Mouse (Mus musculus) cerebral cortex, adult 2 months (tissue): ENCODE measurements around the gene Akap2.

ENCODE experiments used
- WGBS: fragments of 180-500 bp; shearing (Covaris S2); methylation state at CpG from one replicate; pipeline ENCODE4 v1.1.7; 2018; 5-methylcytosine and 5-hydroxymethylcytosine counted together

The Akap2 gene

GRCm38 (mm10) chr4:57837089-57837488, 119.6 kb downstream of the Akap2 start:
- 84% methylated on average over 9 of the region's 9 CpGs for WGBS

GRCm38 (mm10) chr4:57839343-57839742, 121.9 kb downstream of the Akap2 start:
- WGBS = 82% methylated on average over 4 of the region's 4 CpGs

- WGBS = 38% methylated on average over 1 of the region's 1 CpGs
These were observed 124.5 kb downstream of the Akap2 start for GRCm38 (mm10) chr4:57841911-57842310.

- 78% methylated on average over 11 of the region's 11 CpGs for WGBS
These were observed 125.2 kb downstream of the Akap2 start for GRCm38 (mm10) chr4:57842472-57843305.

GRCm38 (mm10) chr4:57845031-57845431, 127.6 kb downstream of the Akap2 start:
- WGBS = 44% methylated on average over 10 of the region's 10 CpGs

GRCm38 (mm10) chr4:57845541-57846210, 128.2 kb downstream of the Akap2 start:
- WGBS = 61% methylated on average over 12 of the region's 12 CpGs

- WGBS = 66% methylated on average over 12 of the region's 12 CpGs
These were observed 129.0 kb downstream of the Akap2 start for GRCm38 (mm10) chr4:57846381-57846990.

GRCm38 (mm10) chr4:57846991-57847422, 129.6 kb downstream of the Akap2 start:
- WGBS = 53% methylated on average over 8 of the region's 8 CpGs

- whole genome bisulfite sequencing = 76% methylated on average over 3 of the region's 3 CpGs
These were observed 130.2 kb downstream of the Akap2 start for GRCm38 (mm10) chr4:57847676-57848075.

- 68% methylated on average over 6 of the region's 6 CpGs for WGBS
These were observed 132.0 kb downstream of the Akap2 start for GRCm38 (mm10) chr4:57849465-57849864.

GRCm38 (mm10) chr4:57851731-57852130, 134.3 kb downstream of the Akap2 start:
- WGBS = 79% methylated on average over 1 of the region's 1 CpGs

- 62% methylated on average over 9 of the region's 9 CpGs for WGBS
These were observed 135.1 kb downstream of the Akap2 start for GRCm38 (mm10) chr4:57852461-57853040.

- WGBS = 90% methylated on average over 6 of the region's 6 CpGs
These were observed 136.7 kb downstream of the Akap2 start for GRCm38 (mm10) chr4:57854181-57854580.

GRCm38 (mm10) chr4:57855281-57855941, 138.0 kb downstream of the Akap2 start:
- WGBS = 86% methylated on average over 18 of the region's 18 CpGs

- 92% methylated on average over 10 of the region's 10 CpGs for WGBS
These were observed 139.2 kb downstream of the Akap2 start for GRCm38 (mm10) chr4:57856673-57857072.

- WGBS = 80% methylated on average over 6 of the region's 6 CpGs
These were observed 142.8 kb downstream of the Akap2 start for GRCm38 (mm10) chr4:57860204-57860611.

GRCm38 (mm10) chr4:57861166-57861565, 143.7 kb downstream of the Akap2 start:
- WGBS = 80% methylated on average over 6 of the region's 6 CpGs

- WGBS = 64% methylated on average over 8 of the region's 8 CpGs
These were observed 144.4 kb downstream of the Akap2 start for GRCm38 (mm10) chr4:57861856-57862255.

- WGBS = 65% methylated on average over 9 of the region's 9 CpGs
These were observed 145.0 kb downstream of the Akap2 start for GRCm38 (mm10) chr4:57862269-57862986.

GRCm38 (mm10) chr4:57866088-57866487, 148.6 kb downstream of the Akap2 start:
- WGBS = 18% methylated on average over 2 of the region's 2 CpGs

GRCm38 (mm10) chr4:57866990-57867389, 149.5 kb downstream of the Akap2 start:
- 13% methylated on average over 9 of the region's 9 CpGs for WGBS
